Mouse (Mus musculus) brain, embryonic 14.5 days (tissue): ENCODE results near the gene Jarid2.

Source experiments
- CTCF ChIP-seq: fragments of 200-500 bp; IDR thresholded peaks from 2 replicates; pipeline ENCODE4 v1.5.1; 2012; ENCODE audit warnings: inconsistent platforms, mild to moderate bottlenecking, moderate library complexity, borderline replicate concordance; ENCODE audit not compliant: insufficient read depth, insufficient read length; ENCODE audit errors: extremely low read depth
- POLR2A ChIP-seq: fragments of 200-500 bp; IDR thresholded peaks from 2 replicates; pipeline ENCODE4 v1.6.1; 2012; ENCODE audit warnings: mild to moderate bottlenecking, inconsistent platforms, borderline replicate concordance; ENCODE audit not compliant: poor library complexity, insufficient read depth, insufficient read length, severe bottlenecking; ENCODE audit errors: extremely low read depth

DNA sequence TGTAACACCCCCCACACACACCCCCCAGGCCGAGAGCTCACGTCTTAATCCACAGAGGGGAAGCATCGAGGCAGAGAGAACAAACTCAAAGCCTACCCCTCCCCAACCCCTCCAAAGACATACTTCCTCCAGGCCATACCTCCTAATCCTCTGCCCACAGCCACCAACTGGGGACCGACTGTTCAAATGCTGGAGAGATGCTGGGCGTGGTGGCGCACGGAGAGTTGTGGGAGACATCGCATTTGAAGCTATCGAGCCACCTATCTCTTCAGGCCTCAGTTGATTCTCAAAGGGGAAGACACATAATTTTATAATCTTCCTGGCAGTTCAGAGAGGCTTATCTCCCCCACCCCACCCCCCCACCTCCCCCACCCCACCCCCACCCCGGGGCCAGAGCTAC is 31.6 kb upstream of the Jarid2 start:
- TF ChIP-seq CTCF (no peak), POLR2A (no peak)
